ENCODE assay signal across 21 mouse cellular contexts in genomic region chr14:38576796-38577195, GRCm38 (mm10).
DNase-seq lines count a peak whose midpoint lies in the region; ATAC-seq and TF ChIP-seq lines count a peak whose summit lies in the region.
"Had no signal": no experiment of that assay in that cellular context is flagged by ENCODE, and none has a peak within 500 bp of the region (broad histone marks: within the 10 kb centered on the region; RNA-seq: fewer than 3 reads in every experiment).

No protein-coding gene starts in this region.

- peaks cover 0 to 5% of the 10 kb centered on the region in 2 experiments; a peak in 1 of 4 replicates for H3K36me3 ChIP-seq in MEL (ENCODE audit: control insufficient read depth in 1 of 2, insufficient read depth in 2 of 2, low read length in 2 of 2)
- no peaks in the 10 kb centered on the region for H3K36me3 ChIP-seq in kidney, adult 2 months (ENCODE audit: control insufficient read depth, insufficient read depth, low read length)
- no peaks in the 10 kb centered on the region for H3K36me3 ChIP-seq in midbrain, embryonic 11.5 days (ENCODE audit: control insufficient read depth, insufficient read depth, low read length)
- H3K36me3 ChIP-seq: G1E had no signal

- H3K27me3 ChIP-seq in MEL (ENCODE audit: control insufficient read depth in 1 of 2, insufficient read depth in 2 of 2, low read length in 2 of 2) = no peaks in the 10 kb centered on the region
- no peaks in the 10 kb centered on the region for H3K27me3 ChIP-seq in kidney, adult 2 months (replicated peaks; ENCODE audit: control insufficient read depth, insufficient read depth, low read length)
- no peaks in the 10 kb centered on the region for H3K27me3 ChIP-seq in midbrain, embryonic 11.5 days (ENCODE audit: control insufficient read depth, insufficient read depth, low read length)
- H3K27me3 ChIP-seq: CH12.LX, Patski had no signal

- H3K4me2 ChIP-seq in midbrain, embryonic 11.5 days = no peak overlapping the region

- TF ChIP-seq RAD21 in MEL (IDR thresholded peaks at IDR 0.05; ENCODE audit: low read depth, low read length) = no peak

- H3K9ac ChIP-seq in MEL (ENCODE audit: control insufficient read depth, low read depth, low read length, poor library complexity, severe bottlenecking) = no peak overlapping the region
- H3K9ac ChIP-seq in midbrain, embryonic 11.5 days (ENCODE audit: low read length) = no peak overlapping the region

- TF ChIP-seq EP300 in MEL (IDR thresholded peaks at IDR 0.05; ENCODE audit: low read depth in 1 of 2, low read length in 2 of 2) = peak; percentile 64 to 73

- H3K79me2 ChIP-seq in MEL (ENCODE audit: control insufficient read depth, insufficient read depth, low read length, poor library complexity) = no peaks in the 10 kb centered on the region

- TF ChIP-seq POLR2A in MEL (IDR thresholded peaks at IDR 0.05; ENCODE audit: control insufficient read depth in 1 of 2, insufficient read depth in 1 of 2, low read depth in 1 of 2, low read length in 2 of 2, poor library complexity in 1 of 2) = no peak
- TF ChIP-seq POLR2A in kidney, adult 2 months (IDR thresholded peaks at IDR 0.05; ENCODE audit: low read depth, low read length) = no peak

- H3K4me3 ChIP-seq in MEL (ENCODE audit: control insufficient read depth in 1 of 2, insufficient read depth in 1 of 2, low read depth in 2 of 2, low read length in 2 of 2) = no peak overlapping the region
- H3K4me3 ChIP-seq in kidney, adult 2 months (ENCODE audit: insufficient read depth, low read depth, low read length) = no peak overlapping the region
- H3K4me3 ChIP-seq in midbrain, embryonic 11.5 days (ENCODE audit: low read depth, low read length) = no peak overlapping the region

- no peak for ATAC-seq in midbrain, embryonic 11.5 days (ENCODE audit: low FRiP score)
- ATAC-seq: activated CD4-positive, CD25-positive, alpha-beta regulatory T cell, adult 4 months; CD4-positive, CD25-positive, alpha-beta regulatory T cell, adult 4 months; Patski had no signal

- H3K9me3 ChIP-seq in MEL (replicated peaks; ENCODE audit: insufficient read depth, low read length) = no peaks in the 10 kb centered on the region
- H3K9me3 ChIP-seq in midbrain, embryonic 11.5 days (ENCODE audit: control insufficient read depth, low read length) = no peaks in the 10 kb centered on the region
- H3K9me3 ChIP-seq: G1E had no signal

- WGBS in kidney, adult 2 months = 84% methylated on average over 3 of the region's 3 CpGs
- 88% methylated on average over 3 of the region's 3 CpGs for WGBS in midbrain, embryonic 11.5 days

- H3K4me1 ChIP-seq in MEL (ENCODE audit: control insufficient read depth in 1 of 2, insufficient read depth in 2 of 2, low read length in 2 of 2) = peaks cover 0 to 5% of the 10 kb centered on the region in 2 experiments; a peak in 3 of 4 replicates
- H3K4me1 ChIP-seq in kidney, adult 2 months (ENCODE audit: control insufficient read depth, insufficient read depth, low read length) = no peaks in the 10 kb centered on the region
- no peaks in the 10 kb centered on the region for H3K4me1 ChIP-seq in midbrain, embryonic 11.5 days (ENCODE audit: control insufficient read depth, insufficient read depth, low read length)

- H3K27ac ChIP-seq in MEL (ENCODE audit: control insufficient read depth, low read depth, low read length) = no peak overlapping the region
- no peak overlapping the region for H3K27ac ChIP-seq in kidney, adult 2 months (ENCODE audit: insufficient read depth, low read depth, low read length)
- no peak overlapping the region for H3K27ac ChIP-seq in midbrain, embryonic 11.5 days (ENCODE audit: low read depth, low read length)

- no peak for TF ChIP-seq CTCF in MEL (IDR thresholded peaks at IDR 0.05 in 2 of 3, conservative IDR thresholded peaks at IDR 0.05 in 1 of 3; ENCODE audit: control insufficient read depth in 1 of 3, insufficient read depth in 1 of 3, low read depth in 2 of 3, low read length in 3 of 3, poor library complexity in 1 of 3, severe bottlenecking in 1 of 3)
- no peak for TF ChIP-seq CTCF in kidney, adult 2 months (conservative IDR thresholded peaks at IDR 0.05; ENCODE audit: insufficient read depth, insufficient read length, low read depth, low read length)

- DNase-seq in MEL (ENCODE audit: low read depth, low spot score) (peak; percentile 52), MEL-GATA-1-ER (ENCODE audit: extremely low read depth, low read depth) (peak; percentile 6)
- no peak for DNase-seq in kidney, adult 2 months
- no peak for DNase-seq in midbrain, embryonic 11.5 days (ENCODE audit: low spot score, missing footprints)
- DNase-seq: adrenal gland, adult 2 months; adrenal gland, adult 8-10 months; adrenal gland, postnatal 10 days; adrenal gland, postnatal 14 days; adrenal gland, postnatal 25 days; adrenal gland, postnatal 36 days; B cell, adult 2 months; cerebellum, adult 11 months; cerebellum, adult 11-12 months; cerebellum, adult 18-20 months; cerebellum, adult 2 months; cerebellum, adult 8-10 months had no signal

TF ChIP-seq in MEL, 35 proteins besides CTCF, POLR2A, EP300 and RAD21:
- TF ChIP-seq TCF12 (IDR thresholded peaks at IDR 0.05; ENCODE audit: low read depth, low read length) (peak; percentile 69; the same call in 1 of the 2 replicates), MYB (IDR thresholded peaks at IDR 0.05; ENCODE audit: low read depth, low read length) (no peak), MXI1 (IDR thresholded peaks at IDR 0.05; ENCODE audit: low read depth, low read length) (no peak), ETS1 (IDR thresholded peaks at IDR 0.05; ENCODE audit: low read depth, low read length) (peak; percentile 79), SIN3A (IDR thresholded peaks at IDR 0.05; ENCODE audit: low read length) (no peak), GATA1 (IDR thresholded peaks at IDR 0.05; ENCODE audit: low read depth, low read length) (peak; percentile 21; the same call in 1 of the 2 replicates), RCOR1 (IDR thresholded peaks at IDR 0.05; ENCODE audit: low read depth, low read length) (peak; percentile 58; the same call in 1 of the 2 replicates), UBTF (IDR thresholded peaks at IDR 0.05; ENCODE audit: borderline replicate concordance, insufficient read depth, low read depth, low read length) (no peak), ZNF384 (IDR thresholded peaks at IDR 0.05; ENCODE audit: low read depth, low read length) (no peak), NRF1 (IDR thresholded peaks at IDR 0.05; ENCODE audit: insufficient read depth, low read depth, low read length, poor library complexity, severe bottlenecking) (no peak), SMC3 (IDR thresholded peaks at IDR 0.05; ENCODE audit: low read depth, low read length) (no peak), HCFC1 (IDR thresholded peaks at IDR 0.05; ENCODE audit: low read depth, low read length) (no peak), USF1 (IDR thresholded peaks at IDR 0.05; ENCODE audit: low read depth, low read length) (no peak), CHD2 (IDR thresholded peaks at IDR 0.05; ENCODE audit: low read length) (peak; percentile 15; the same call in 1 of the 2 replicates), MYC (IDR thresholded peaks at IDR 0.05; ENCODE audit: low read depth, low read length) (no peak), POLR2AphosphoS2 (IDR thresholded peaks at IDR 0.05; ENCODE audit: low read length) (no peak), NELFE (IDR thresholded peaks at IDR 0.05; ENCODE audit: low read depth, low read length) (no peak), MAZ (IDR thresholded peaks at IDR 0.05; ENCODE audit: low read depth, low read length) (no peak), GABPA (IDR thresholded peaks at IDR 0.05; ENCODE audit: low read depth, low read length) (no peak)

Comparison
In these comparisons a context has a peak if more than half of its experiments do, and no peak if none do; other contexts are left out.
1. DNase-seq: peak in MEL (single experiment) and MEL-GATA-1-ER (single experiment); none in kidney, adult 2 months (single experiment) and midbrain, embryonic 11.5 days (single experiment).